10 mouse cellular contexts compared by ENCODE assay signal in the genomic region with DNA sequence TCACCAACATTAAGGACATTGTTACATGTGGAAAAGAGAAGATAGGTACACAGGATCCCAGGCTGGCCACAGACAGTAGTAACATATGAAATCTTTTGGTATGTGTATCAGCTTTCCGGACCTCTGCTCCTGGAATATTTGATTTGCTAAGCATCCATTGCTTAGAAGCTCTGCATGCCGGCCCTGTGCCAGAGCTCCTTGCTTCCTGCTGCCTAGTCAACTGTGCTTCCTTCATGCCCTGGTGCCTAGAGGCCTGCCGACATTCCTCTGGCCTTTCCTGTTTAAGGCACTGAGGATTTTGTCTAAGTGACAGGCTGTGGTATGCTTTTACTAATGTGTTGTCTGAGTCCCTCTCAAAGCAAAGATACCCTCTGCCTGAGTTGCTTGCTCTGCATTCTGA.
DNase-seq lines count a peak whose midpoint lies in the region; ATAC-seq lines count a peak whose summit lies in the region.
"Had no signal": no experiment of that assay in that cellular context is flagged by ENCODE, and none has a peak within 500 bp of the region (broad histone marks: within the 10 kb centered on the region; RNA-seq: fewer than 3 reads in every experiment).

No protein-coding gene starts in this region.

- 25% methylated on average over 3 of the region's 3 CpGs for WGBS in kidney, embryonic 16.5 days
- WGBS in hindbrain, embryonic 14.5 days = 49% methylated on average over 3 of the region's 3 CpGs
- WGBS in forebrain, embryonic 14.5 days = 69% methylated on average over 3 of the region's 3 CpGs

- H3K36me3 ChIP-seq in kidney, embryonic 16.5 days (ENCODE audit: insufficient read depth, low read length) = 0 out of 2 replicates have a peak, but pooled peaks cover 7% of the 10 kb centered on the region
- H3K36me3 ChIP-seq in hindbrain, embryonic 14.5 days (replicated peaks; ENCODE audit: control insufficient read depth, insufficient read depth) = no peaks in the 10 kb centered on the region
- no peaks in the 10 kb centered on the region for H3K36me3 ChIP-seq in forebrain, embryonic 14.5 days (ENCODE audit: control insufficient read depth, insufficient read depth, low read length)

- no peak overlapping the region for H3K9ac ChIP-seq in kidney, embryonic 16.5 days (replicated peaks; ENCODE audit: low read length)
- H3K9ac ChIP-seq in hindbrain, embryonic 14.5 days = no peak overlapping the region
- no peak overlapping the region for H3K9ac ChIP-seq in forebrain, embryonic 14.5 days (ENCODE audit: low read length)

- intact Hi-C loops in gastrocnemius, postnatal 14 days (cut with DNase I; ENCODE audit: low total_unique reads) = no loop called here

- peak; percentile 23 for DNase-seq in gastrocnemius, postnatal 14 days
- no peak for DNase-seq in gastrocnemius, postnatal 4 days (ENCODE audit: low spot score in 2 of 2)
- DNase-seq in Muller cell, postnatal 12 days (ENCODE audit: inconsistent ontology term) = peak; percentile 75
- peak; percentile 52 for DNase-seq in cerebellum, adult 9-11 months
- DNase-seq in hindbrain, embryonic 14.5 days (ENCODE audit: low spot score) = no peak
- no peak for DNase-seq in forebrain, embryonic 14.5 days (ENCODE audit: low spot score)
- DNase-seq in layer of hippocampus, adult 9-11 months = no peak

- ATAC-seq in kidney, embryonic 16.5 days (ENCODE audit: low FRiP score, low TSS enrichment) = peak; percentile 54; the same call in 1 of the 2 replicates
- ATAC-seq in hindbrain, embryonic 14.5 days (ENCODE audit: low FRiP score) = no peak
- ATAC-seq in forebrain, embryonic 14.5 days = no peak
- ATAC-seq: CD4-positive, CD25-positive, alpha-beta regulatory T cell, adult 4 months had no signal

- peaks cover 15% of the 10 kb centered on the region for H3K4me1 ChIP-seq in kidney, embryonic 16.5 days (ENCODE audit: insufficient read depth, low read length)
- no peaks in the 10 kb centered on the region for H3K4me1 ChIP-seq in hindbrain, embryonic 14.5 days (replicated peaks; ENCODE audit: control insufficient read depth, insufficient read depth, low read length)
- no peaks in the 10 kb centered on the region for H3K4me1 ChIP-seq in forebrain, embryonic 14.5 days (ENCODE audit: control insufficient read depth, insufficient read depth, low read length)

- no peaks in the 10 kb centered on the region for H3K27me3 ChIP-seq in kidney, embryonic 16.5 days (ENCODE audit: insufficient read depth, low read length)
- H3K27me3 ChIP-seq in hindbrain, embryonic 14.5 days (ENCODE audit: control insufficient read depth, insufficient read depth, low read length) = no peaks in the 10 kb centered on the region
- H3K27me3 ChIP-seq in forebrain, embryonic 14.5 days (replicated peaks; ENCODE audit: control insufficient read depth, insufficient read depth, low read length) = no peaks in the 10 kb centered on the region

- peak overlapping the region; percentile 2; the same call in 1 of the 2 replicates for H3K27ac ChIP-seq in kidney, embryonic 16.5 days (ENCODE audit: low read length)
- no peak overlapping the region for H3K27ac ChIP-seq in hindbrain, embryonic 14.5 days
- H3K27ac ChIP-seq in forebrain, embryonic 14.5 days (ENCODE audit: low read depth, low read length) = no peak overlapping the region

- no peaks in the 10 kb centered on the region for H3K9me3 ChIP-seq in kidney, embryonic 16.5 days (ENCODE audit: low read length)
- no peaks in the 10 kb centered on the region for H3K9me3 ChIP-seq in hindbrain, embryonic 14.5 days (ENCODE audit: control insufficient read depth, low read length)
- H3K9me3 ChIP-seq in forebrain, embryonic 14.5 days (replicated peaks; ENCODE audit: control insufficient read depth, low read length) = no peaks in the 10 kb centered on the region

- H3K4me3 ChIP-seq in kidney, embryonic 16.5 days (ENCODE audit: low read length) = no peak overlapping the region
- no peak overlapping the region for H3K4me3 ChIP-seq in hindbrain, embryonic 14.5 days (replicated peaks; ENCODE audit: low read length)
- no peak overlapping the region for H3K4me3 ChIP-seq in forebrain, embryonic 14.5 days (ENCODE audit: low read depth, low read length)
- H3K4me3 ChIP-seq: myocyte had no signal

- no peak overlapping the region for H3K4me2 ChIP-seq in kidney, embryonic 16.5 days (replicated peaks; ENCODE audit: low read depth, low read length)
- no peak overlapping the region for H3K4me2 ChIP-seq in hindbrain, embryonic 14.5 days (replicated peaks)
- no peak overlapping the region for H3K4me2 ChIP-seq in forebrain, embryonic 14.5 days (ENCODE audit: low read length)

Comparison
In these comparisons a context has a peak if more than half of its experiments do, and no peak if none do; other contexts are left out.
1. DNase-seq: peak in gastrocnemius, postnatal 14 days (single experiment), Muller cell, postnatal 12 days (single experiment) and cerebellum, adult 9-11 months (single experiment); none in gastrocnemius, postnatal 4 days (0 of 2), hindbrain, embryonic 14.5 days (single experiment), forebrain, embryonic 14.5 days (single experiment) and layer of hippocampus, adult 9-11 months (single experiment).